Mouse (Mus musculus): ENCODE measurements around the gene Gm3336. TPM values are rescaled to one million over a fixed set of nuclear protein-coding genes. Genes with fewer than 3 reads are reported as not detected.

Gene Gm3336
- not detected for total RNA-seq (2022)

DNA sequence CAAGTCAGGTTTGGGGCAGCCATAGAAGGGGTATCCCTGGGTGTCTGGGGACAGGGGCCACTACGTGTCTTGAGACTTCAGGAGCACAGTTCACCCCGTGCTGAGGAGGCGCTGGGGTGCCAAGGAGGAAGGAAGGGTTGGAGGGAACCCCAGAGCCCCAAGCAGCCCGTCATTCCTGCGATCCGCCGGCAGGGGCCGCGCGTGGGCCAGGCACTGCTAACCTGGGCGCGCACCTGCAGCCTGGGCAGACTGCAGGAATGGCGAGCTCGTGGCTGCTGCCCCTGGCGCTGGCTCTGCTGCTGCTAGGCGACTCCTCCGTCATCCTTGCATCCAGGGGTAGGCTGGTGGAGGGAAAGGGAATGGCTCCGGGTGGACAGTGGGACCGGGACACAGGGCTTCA is at the start of gene Gm3336:
Gene Gm3336, plus strand, starts transcription at position 247 of the 400 bp plus-strand sequence.
- peak in 1 of 2 experiments; percentile 48 for DNase-seq (ENCODE audit: low spot score in 2 of 2)

GRCm38 (mm10) chr8:70671615-70672324 is 46.6 kb upstream of the Gm3336 start:
- no peak for DNase-seq (ENCODE audit: low spot score in 2 of 2)

GRCm38 (mm10) chr8:70672325-70673078 is 45.8 kb upstream of the Gm3336 start:
- DNase-seq (ENCODE audit: low spot score in 2 of 2), result no peak

- peak; percentile 98 to 99 for DNase-seq (ENCODE audit: low spot score in 2 of 2)
Measured at GRCm38 (mm10) chr8:70673079-70673856, 45.1 kb upstream of the Gm3336 start, which contains the start of gene Lsm4. TSS of gene Lsm4 (plus strand) at chr8:70673248.

DNA sequence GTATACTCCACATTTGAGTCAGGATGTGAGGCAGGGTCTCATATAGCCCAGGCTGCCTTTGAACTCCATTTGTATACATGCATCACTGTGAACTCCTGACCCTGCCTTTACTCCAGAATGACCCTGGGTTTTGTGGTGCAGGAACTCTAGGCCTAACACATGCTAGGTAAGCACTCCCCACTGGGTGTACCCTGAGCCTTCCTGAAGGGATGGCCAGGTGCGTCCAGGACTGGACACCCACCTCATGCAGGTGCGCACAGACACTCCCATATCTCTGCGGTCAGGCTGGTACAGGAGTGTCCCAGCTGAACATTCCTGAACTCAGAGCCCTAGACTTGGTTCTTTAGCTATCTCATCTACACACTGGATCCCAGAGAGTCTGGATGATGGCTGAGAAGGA is 44.2 kb upstream of the Gm3336 start:
- DNase-seq (ENCODE audit: low spot score in 2 of 2), result no peak

- DNase-seq (ENCODE audit: low spot score in 2 of 2), result no peak
Measured at GRCm38 (mm10) chr8:70674716-70675115, 43.6 kb upstream of the Gm3336 start.

- no peak for DNase-seq (ENCODE audit: low spot score in 2 of 2)
Measured at GRCm38 (mm10) chr8:70675336-70675735, 43.0 kb upstream of the Gm3336 start.

GRCm38 (mm10) chr8:70677451-70678080 is 40.8 kb upstream of the Gm3336 start:
- DNase-seq (ENCODE audit: low spot score in 2 of 2), result no peak

DNA sequence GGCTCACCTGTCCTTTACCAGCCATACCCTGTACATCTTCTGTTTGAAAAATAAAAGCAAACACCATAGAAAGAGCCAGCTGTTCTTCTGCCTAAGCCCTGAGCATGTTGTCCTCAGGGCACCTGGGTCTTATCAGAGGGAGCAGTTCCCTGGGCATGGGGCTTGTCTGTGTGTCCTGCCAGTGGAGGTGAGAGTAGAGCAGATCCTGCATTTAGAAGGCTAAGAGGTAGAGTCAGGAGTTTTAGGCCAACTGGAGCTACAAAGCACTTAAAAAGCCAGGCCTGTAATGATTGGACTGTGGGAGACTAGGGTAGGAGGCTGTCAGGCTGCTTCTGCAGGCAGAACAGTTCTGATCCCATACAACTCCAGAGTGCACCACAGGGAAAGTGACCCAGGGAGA is 39.7 kb upstream of the Gm3336 start:
- no peak for DNase-seq (ENCODE audit: low spot score in 2 of 2)

GRCm38 (mm10) chr8:70679404-70679803 is 38.9 kb upstream of the Gm3336 start:
- DNase-seq (ENCODE audit: low spot score in 2 of 2), result no peak

DNA sequence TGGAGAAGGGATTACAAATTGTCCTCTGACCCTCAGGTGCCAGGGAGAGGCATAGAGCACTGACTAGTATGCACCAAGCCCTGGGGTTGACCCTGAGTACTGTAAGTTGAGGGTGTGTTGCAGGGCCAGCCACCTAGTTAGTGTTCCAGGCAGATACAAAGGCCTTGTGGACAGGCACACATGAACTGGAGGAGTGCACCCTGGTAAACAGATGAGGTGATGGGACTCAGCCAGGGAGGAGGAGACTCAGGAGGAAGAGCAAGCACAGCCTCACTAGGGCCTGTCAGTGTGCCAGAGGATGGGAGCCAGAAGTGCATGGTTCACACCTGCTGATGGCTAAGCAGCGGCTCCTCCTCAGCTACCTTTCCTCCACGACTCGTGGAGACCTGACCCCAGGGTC is 38.3 kb upstream of the Gm3336 start:
- no peak for DNase-seq (ENCODE audit: low spot score in 2 of 2)

- no peak for DNase-seq (ENCODE audit: low spot score in 2 of 2)
Measured at GRCm38 (mm10) chr8:70681410-70681809, 36.9 kb upstream of the Gm3336 start.

GRCm38 (mm10) chr8:70682193-70682592 is 36.1 kb upstream of the Gm3336 start:
- peak in 1 of 2 experiments; percentile 82 for DNase-seq (ENCODE audit: low spot score in 2 of 2)

DNA sequence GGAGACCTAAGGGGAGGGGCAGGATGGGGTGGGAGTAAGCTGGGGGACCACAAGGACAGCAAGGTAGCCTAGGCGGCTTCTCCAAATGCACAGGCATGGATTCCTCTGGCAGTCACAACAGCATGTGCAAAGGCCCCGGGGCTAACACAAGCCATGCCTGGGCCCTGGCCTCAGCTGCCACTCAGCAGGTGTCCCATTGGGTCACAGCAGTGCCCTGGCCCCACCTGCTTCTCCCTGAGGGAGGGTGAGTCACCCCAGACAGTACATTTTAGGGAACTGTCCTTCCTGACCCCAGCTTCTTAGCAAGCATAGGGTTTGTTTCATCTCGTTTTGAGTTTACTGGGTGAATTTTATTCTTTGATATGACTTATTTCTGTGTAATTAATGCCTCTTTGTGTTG is 35.7 kb upstream of the Gm3336 start:
- DNase-seq (ENCODE audit: low spot score in 2 of 2), result no peak

GRCm38 (mm10) chr8:70684291-70684690 is 34.1 kb upstream of the Gm3336 start:
- peak in 1 of 2 experiments; percentile 95 for DNase-seq (ENCODE audit: low spot score in 2 of 2)

DNA sequence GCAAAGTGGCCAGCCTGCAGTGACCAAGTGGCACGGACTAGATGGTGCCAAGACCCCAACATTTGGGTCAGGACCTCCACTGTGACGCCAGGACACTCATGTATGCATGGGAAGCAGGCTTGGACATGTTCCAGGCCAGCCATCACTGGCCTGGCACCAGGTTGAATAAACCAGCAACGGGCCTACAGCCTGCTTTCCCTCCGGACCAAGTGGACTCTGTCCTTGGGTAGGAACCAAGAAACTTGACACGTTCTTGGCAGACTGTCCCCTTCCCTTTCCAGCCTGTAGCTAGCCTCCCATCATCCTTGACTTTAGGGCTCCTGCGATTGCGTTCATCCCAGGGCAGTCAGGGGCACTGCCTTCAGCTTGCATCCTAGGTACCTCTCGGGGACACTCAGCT is 30.8 kb upstream of the Gm3336 start:
- no peak for DNase-seq (ENCODE audit: low spot score in 2 of 2)

DNA sequence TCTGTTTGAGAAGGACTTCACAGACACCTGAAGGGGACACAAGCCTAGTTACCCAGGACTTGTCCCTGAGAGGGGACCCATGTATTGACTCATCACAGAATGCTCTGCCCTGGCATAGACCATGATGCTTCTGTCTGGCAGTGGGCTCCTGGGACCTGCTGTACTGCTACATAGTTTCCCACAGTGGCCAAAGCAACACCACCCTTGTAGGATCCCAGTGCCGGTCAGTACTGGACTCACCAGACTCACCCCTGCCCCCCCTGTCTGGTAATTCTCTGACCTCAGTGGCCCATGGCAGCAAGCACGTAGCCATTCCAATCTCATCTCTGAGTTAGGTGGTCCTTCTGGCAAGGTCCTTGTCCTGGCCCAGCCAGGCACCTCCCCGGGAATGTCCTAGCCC is 30.2 kb upstream of the Gm3336 start:
- no peak for DNase-seq (ENCODE audit: low spot score in 2 of 2)

- DNase-seq (ENCODE audit: low spot score in 2 of 2), result no peak
Measured at GRCm38 (mm10) chr8:70689892-70690390, 28.4 kb upstream of the Gm3336 start.

DNA sequence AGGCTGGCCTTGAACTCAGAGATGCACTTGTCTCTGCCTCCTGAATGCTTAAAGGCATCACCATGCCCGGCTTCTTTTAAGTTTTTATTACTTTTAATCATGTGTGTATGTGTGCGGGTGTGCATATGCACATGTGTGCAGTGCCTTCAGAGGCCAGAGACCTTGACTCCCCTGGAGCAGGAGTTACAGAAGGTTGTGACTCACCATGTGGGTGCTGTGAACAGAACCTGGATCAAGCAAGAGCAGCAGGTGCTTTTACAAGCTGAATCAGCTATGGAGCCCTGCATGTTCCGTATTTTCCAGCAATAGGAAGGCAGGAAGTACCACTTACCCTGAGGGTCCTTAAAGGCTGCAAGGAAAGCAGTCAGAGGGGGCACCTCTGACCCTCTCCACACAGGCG is 27.1 kb upstream of the Gm3336 start:
- no peak for DNase-seq (ENCODE audit: low spot score in 2 of 2)

- DNase-seq (ENCODE audit: low spot score in 2 of 2), result no peak
Measured at GRCm38 (mm10) chr8:70691727-70692231, 26.6 kb upstream of the Gm3336 start.

GRCm38 (mm10) chr8:70693636-70694035 is 24.7 kb upstream of the Gm3336 start:
- DNase-seq (ENCODE audit: low spot score in 2 of 2), result no peak

Data from left cerebral cortex, adult 8-10 months (tissue).